ENCODE assay signal across 21 mouse cellular contexts in the genomic region with DNA sequence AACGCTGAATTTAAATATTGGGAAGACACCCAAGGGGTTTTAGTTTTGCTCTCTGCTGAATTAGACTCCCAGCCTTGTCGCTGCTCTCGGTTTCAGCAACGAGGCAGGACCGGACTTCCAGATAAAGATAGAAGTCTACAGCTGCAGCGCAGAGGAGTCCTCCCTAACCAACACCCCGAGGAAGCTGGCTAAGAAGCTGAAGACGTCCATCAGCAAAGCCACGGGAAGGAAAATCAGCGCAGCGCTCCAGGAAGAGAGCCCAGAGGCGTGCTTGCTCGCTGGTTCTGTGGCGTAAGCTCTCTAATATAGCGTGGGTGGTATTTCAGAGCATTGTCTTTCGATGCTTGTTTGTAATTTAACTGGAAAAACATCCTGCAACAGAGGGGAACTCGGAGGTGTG. TPM values are rescaled to one million over a fixed set of nuclear protein-coding genes. Genes with fewer than 3 reads are reported as not detected.
DNase-seq lines count a peak whose midpoint lies in the region; ATAC-seq and TF ChIP-seq lines count a peak whose summit lies in the region.
"Had no signal": no experiment of that assay in that cellular context is flagged by ENCODE, and none has a peak within 500 bp of the region (broad histone marks: within the 10 kb centered on the region; RNA-seq: fewer than 3 reads in every experiment).

No protein-coding gene starts in this region.

- 0 out of 2 replicates have a peak overlapping the region, but pooled peaks have one; percentile 16 for H3K27ac ChIP-seq in heart, embryonic 15.5 days
- no peak overlapping the region for H3K27ac ChIP-seq in olfactory bulb, adult 2 months (ENCODE audit: insufficient read depth, low read depth, low read length)
- H3K27ac ChIP-seq in forebrain, embryonic 16.5 days (ENCODE audit: low read length): no peak overlapping the region
- H3K27ac ChIP-seq: kidney, postnatal 0 days had no signal

- ATAC-seq in heart, embryonic 15.5 days (replicated peaks; ENCODE audit: insufficient number of reproducible peaks, insufficient read depth, low FRiP score, low read depth): no peak
- ATAC-seq in forebrain, embryonic 16.5 days: no peak
- ATAC-seq: hindbrain, embryonic 16.5 days; intestine, postnatal 0 days had no signal

- WGBS in lung, adult 2 months: 50% methylated on average over 17 of the region's 17 CpGs
- 68% methylated on average over 17 of the region's 17 CpGs for WGBS in heart, embryonic 15.5 days
- WGBS in olfactory bulb, adult 2 months: 38% methylated on average over 17 of the region's 17 CpGs
- 92% methylated on average over 17 of the region's 17 CpGs for WGBS in forebrain, embryonic 16.5 days

- no peaks in the 10 kb centered on the region for H3K27me3 ChIP-seq in heart, embryonic 15.5 days
- no peaks in the 10 kb centered on the region for H3K27me3 ChIP-seq in forebrain, embryonic 16.5 days (replicated peaks; ENCODE audit: control insufficient read depth, insufficient read depth, low read length)
- H3K27me3 ChIP-seq: CH12.LX; lung, embryonic 15.5 days had no signal

- no peaks in the 10 kb centered on the region for H3K4me1 ChIP-seq in lung, adult 2 months (ENCODE audit: control insufficient read depth, insufficient read depth, low read length)
- peaks cover 30% of the 10 kb centered on the region for H3K4me1 ChIP-seq in heart, embryonic 15.5 days (replicated peaks)
- H3K4me1 ChIP-seq in olfactory bulb, adult 2 months (ENCODE audit: control insufficient read depth, insufficient read depth, low read length): peaks cover 7% of the 10 kb centered on the region; the same call in 1 of the 2 replicates
- H3K4me1 ChIP-seq in forebrain, embryonic 16.5 days (replicated peaks; ENCODE audit: control insufficient read depth, insufficient read depth, low read length): no peaks in the 10 kb centered on the region

- peak overlapping the region; percentile 19 for H3K4me3 ChIP-seq in lung, adult 2 months (replicated peaks; ENCODE audit: extremely low read depth, low read depth, low read length)
- H3K4me3 ChIP-seq in heart, embryonic 15.5 days: no peak overlapping the region
- H3K4me3 ChIP-seq in olfactory bulb, adult 2 months (ENCODE audit: insufficient read depth, low read depth, low read length): peak overlapping the region; percentile 31
- no peak overlapping the region for H3K4me3 ChIP-seq in forebrain, embryonic 16.5 days (replicated peaks; ENCODE audit: low read length)
- H3K4me3 ChIP-seq: lung, embryonic 15.5 days had no signal

- no peaks in the 10 kb centered on the region for H3K36me3 ChIP-seq in heart, embryonic 15.5 days
- no peaks in the 10 kb centered on the region for H3K36me3 ChIP-seq in forebrain, embryonic 16.5 days (ENCODE audit: control insufficient read depth, insufficient read depth)

- intact Hi-C loops in gastrocnemius, postnatal 36 days (cut with DNase I): loop anchor here (10.0 kb wide), 1 partner anchor 1539 kb away; no protein-coding TSS in a partner anchor

- DNase-seq in gastrocnemius, adult 18-20 months (ENCODE audit: low spot score): peak; percentile 41
- DNase-seq in gastrocnemius, postnatal 36 days: no peak
- no peak for DNase-seq in lung, adult 2 months
- no peak for DNase-seq in lung, postnatal 14 days
- DNase-seq: adrenal gland, adult 2 months; cerebellum, adult 18-20 months; cerebellum, postnatal 36 days; layer of hippocampus, postnatal 36 days; left cerebral cortex, postnatal 4 days; midbrain, embryonic 14.5 days; right cerebral cortex, adult 18-20 months had no signal

- H3K9me3 ChIP-seq in heart, embryonic 15.5 days (replicated peaks): no peaks in the 10 kb centered on the region
- H3K9me3 ChIP-seq in forebrain, embryonic 16.5 days (ENCODE audit: control insufficient read depth, low read length): no peaks in the 10 kb centered on the region
- H3K9me3 ChIP-seq: lung, embryonic 15.5 days had no signal

- no peak for TF ChIP-seq POLR2A in lung, adult 2 months (IDR thresholded peaks at IDR 0.05; ENCODE audit: borderline replicate concordance, extremely low read depth, low read depth, low read length)
- no peak for TF ChIP-seq POLR2A in olfactory bulb, adult 2 months (IDR thresholded peaks at IDR 0.05; ENCODE audit: insufficient read depth, low read depth, low read length)

- TF ChIP-seq CTCF in lung, adult 2 months (IDR thresholded peaks at IDR 0.05; ENCODE audit: insufficient read depth, low read length): no peak
- no peak for TF ChIP-seq CTCF in olfactory bulb, adult 2 months (IDR thresholded peaks at IDR 0.05; ENCODE audit: insufficient read depth, low read depth, low read length)

- no peak overlapping the region for H3K4me2 ChIP-seq in heart, embryonic 15.5 days
- H3K4me2 ChIP-seq in forebrain, embryonic 16.5 days (ENCODE audit: low read length): no peak overlapping the region
- H3K4me2 ChIP-seq: lung, embryonic 15.5 days had no signal

- no peak overlapping the region for H3K9ac ChIP-seq in heart, embryonic 15.5 days
- no peak overlapping the region for H3K9ac ChIP-seq in forebrain, embryonic 16.5 days (replicated peaks; ENCODE audit: low read depth, low read length)
- H3K9ac ChIP-seq: lung, embryonic 15.5 days had no signal

RNA-seq across cellular contexts. Expression of gene Rtkn2, which starts 26.0 kb away (rescaled TPM):
- total RNA-seq in gastrocnemius, adult 18-20 months (2021): under 1 TPM; 0.41 to 0.47 TPM
- total RNA-seq in gastrocnemius, postnatal 36 days (2021): under 1 TPM; 0.35 to 0.41 TPM
- 37.1 and 56.1 TPM in 2 replicates for polyA plus RNA-seq in lung, adult 2 months (2012; rRNA removed)
- polyA plus RNA-seq in heart, embryonic 15.5 days (2015; fragmentation: Nextera tagmentation; extraction: Ambion mirVana): 6.3 and 7.3 TPM in 2 replicates
- polyA plus RNA-seq in olfactory bulb, adult 2 months (2012; ENCODE audit: insufficient read depth, insufficient read length, low replicate concordance, missing spikeins): not detected in 2 replicates
- 8.1 and 10.0 TPM in 2 replicates for polyA plus RNA-seq in forebrain, embryonic 16.5 days (2015; fragmentation: Nextera tagmentation; extraction: Ambion mirVana)
- total RNA-seq: neutrophil, adult 5-6 weeks had no signal
- polyA plus RNA-seq: adrenal gland, adult 2 months; liver, adult 2 months had no signal

Comparison
In these comparisons a context has a peak if more than half of its experiments do, and no peak if none do; other contexts are left out.
1. H3K4me3 ChIP-seq: peak in lung, adult 2 months (single experiment) and olfactory bulb, adult 2 months (single experiment); none in heart, embryonic 15.5 days (single experiment) and forebrain, embryonic 16.5 days (single experiment).